Mouse (Mus musculus) adrenal gland, postnatal 10 days (tissue): ENCODE measurements at regions not wholly inside any gene's neighbourhood (a gene's known extent, or its start where the extent isn't known, plus 50 kb on each side); places are given as distances from the start of the nearest gene placed in this dataset. TPM values are rescaled to one million over a fixed set of nuclear protein-coding genes. Genes with fewer than 3 reads are reported as not detected.

ENCODE experiments used
- DNase-seq: peaks from one replicate; pipeline ENCODE4 v3.0.0; 2021; ENCODE audit warnings: mixed read lengths
- microRNA-seq: library from miRNA; unstranded; fragments of <30 nt; microRNA quantifications from one replicate; pipeline ENCODE4 v1.2.0, GENCODE M21; 2021

DNA sequence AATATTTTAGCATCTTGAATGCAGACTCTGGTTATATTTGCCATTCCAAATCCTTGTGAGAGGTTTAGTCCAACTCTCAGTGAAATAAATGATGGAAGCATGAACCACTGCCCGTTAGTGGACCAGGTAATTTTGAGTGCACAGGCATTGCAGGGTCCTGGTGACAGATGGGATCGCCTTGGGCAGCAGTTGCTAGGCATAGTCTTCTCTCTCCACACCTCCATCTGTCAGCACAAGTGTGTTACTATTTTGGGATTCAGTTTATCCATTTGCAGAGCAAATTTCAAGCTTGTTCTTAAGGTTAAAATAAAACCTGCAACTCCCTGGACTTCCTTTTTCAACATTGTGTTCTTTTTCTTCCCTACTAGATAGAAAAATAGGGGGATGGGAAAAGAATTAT, 97.4 kb upstream of the Sphkap start:
- DNase-seq: no peak

DNA sequence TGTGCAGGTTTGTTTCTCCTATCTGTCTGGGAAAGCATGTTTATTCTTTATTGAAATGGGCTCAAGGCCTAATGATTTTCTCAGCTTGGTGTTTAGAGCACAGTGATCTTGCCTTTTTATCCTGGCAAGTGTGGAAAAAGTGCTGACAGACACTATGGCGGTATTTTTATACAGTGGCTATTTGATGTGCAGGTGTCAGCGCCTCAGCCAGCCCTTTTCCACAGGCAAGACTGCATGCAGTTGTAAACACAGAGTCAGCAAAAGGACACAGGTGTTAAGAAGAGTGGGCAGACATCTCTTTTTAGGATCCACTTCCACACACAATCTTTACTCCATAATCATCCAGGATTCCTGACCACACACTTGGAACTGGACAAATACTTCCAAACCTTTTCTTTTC, 88.9 kb upstream of the Sphkap start:
- DNase-seq: no peak

DNA sequence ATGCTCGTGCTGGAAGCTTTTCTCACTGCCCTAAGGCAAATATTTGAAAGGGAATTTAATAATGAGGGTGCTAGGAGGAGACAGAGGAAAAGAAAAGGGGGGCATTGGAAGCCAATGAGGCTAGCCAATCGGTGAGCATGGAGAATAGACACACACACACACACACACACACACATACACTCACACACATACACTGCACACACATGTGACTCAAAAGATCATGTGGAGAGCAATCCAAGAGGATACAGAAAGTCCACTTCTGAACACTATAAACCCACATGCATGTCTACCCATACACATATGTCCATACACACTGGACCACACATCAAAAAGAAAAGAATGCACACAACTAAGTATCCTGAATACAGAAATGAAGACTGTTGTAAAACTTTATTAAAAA, 88.4 kb upstream of the Sphkap start:
- DNase-seq: no peak

DNA sequence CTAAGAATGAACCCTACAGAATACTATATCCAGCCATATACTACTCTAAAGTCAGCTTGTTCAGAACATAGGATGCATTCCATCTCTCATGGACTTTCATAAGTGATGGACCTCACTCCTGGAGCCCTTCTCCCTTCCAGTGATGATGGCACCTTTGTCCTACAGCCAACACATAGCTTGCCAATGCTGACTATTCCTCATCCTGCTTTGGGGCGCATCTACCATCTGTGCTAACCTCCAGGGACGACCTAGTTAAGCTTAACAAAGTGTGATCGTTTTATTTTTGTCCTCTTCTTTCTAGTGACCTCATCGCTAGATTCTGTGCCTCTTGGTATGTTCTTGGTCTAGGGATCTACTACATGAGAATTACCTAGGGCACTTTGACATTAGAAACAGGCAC, 87.0 kb upstream of the Sphkap start:
- no peak for DNase-seq

DNA sequence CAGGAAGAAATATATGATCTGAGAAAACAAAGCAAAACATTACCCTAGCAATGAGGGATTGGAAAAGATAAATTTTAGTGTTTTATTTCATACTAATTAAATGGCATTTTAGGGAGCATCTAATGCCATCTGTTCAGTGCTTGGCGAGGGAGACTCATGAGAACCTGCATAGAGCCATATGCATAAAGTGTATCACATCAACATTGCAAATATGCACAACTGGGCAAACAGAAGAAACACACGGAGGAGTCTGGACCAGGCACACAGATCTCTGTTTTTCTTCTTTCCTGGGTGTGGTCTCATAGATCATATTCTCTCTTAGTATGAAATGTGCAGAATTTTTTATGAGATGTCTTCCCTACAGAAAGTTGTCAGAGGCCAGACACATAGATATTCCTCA, 71.1 kb upstream of the Sphkap start:
- DNase-seq: no peak

Small RNA genes lying in the stretch of these regions (microRNA-seq; reads per million reads assigned to microRNA genes)
- not detected for gene Gm25754
